Mouse (Mus musculus) embryonic facial prominence, embryonic 10.5 days (tissue): ENCODE measurements around the gene Rbfox1. TPM values are rescaled to one million over a fixed set of nuclear protein-coding genes. Genes with fewer than 3 reads are reported as not detected.

ENCODE experiments used
- DNase-seq: peaks from one replicate; pipeline ENCODE4 v3.0.0-alpha.2; 2017; ENCODE audit warnings: low spot score
- H3K27ac ChIP-seq: fragments of 300-500 bp; sonication (generic); replicated peaks from 2 replicates; pipeline ENCODE4 v1.5.1; 2016; ENCODE audit warnings: mild to moderate bottlenecking
- H3K27me3 ChIP-seq: fragments of 300-500 bp; sonication (generic); replicated peaks from 2 replicates; pipeline ENCODE4 v1.6.1; 2016; ENCODE audit warnings: low read depth, mild to moderate bottlenecking; ENCODE audit not compliant: poor library complexity, severe bottlenecking
- H3K36me3 ChIP-seq: fragments of 300-500 bp; sonication (generic); replicated peaks from 2 replicates; pipeline ENCODE4 v1.6.1; 2016; ENCODE audit warnings: mild to moderate bottlenecking, moderate library complexity
- H3K4me1 ChIP-seq: fragments of 300-500 bp; sonication (generic); 2 replicates; pipeline ENCODE4 v1.6.1; 2016
- H3K4me3 ChIP-seq: fragments of 300-500 bp; sonication (generic); 2 replicates; pipeline ENCODE4 v1.5.1; 2016; ENCODE audit warnings: mild to moderate bottlenecking, moderate library complexity
- H3K9me3 ChIP-seq: fragments of 300-500 bp; sonication (generic); 2 replicates; pipeline ENCODE4 v1.6.1; 2016; ENCODE audit warnings: mild to moderate bottlenecking
- WGBS: fragments of 180-500 bp; shearing (Covaris S2); methylation state at CpG from one replicate; pipeline ENCODE4 v1.1.7; 2016; 5-methylcytosine and 5-hydroxymethylcytosine counted together
- polyA plus RNA-seq: library from polyadenylated mRNA; unstranded; fragments of >200 nt; fragmentation: Nextera tagmentation; extraction: Ambion mirVana; gene quantifications from 2 replicates; pipeline ENCODE4 v1.2.1, GENCODE M21; 2016

Rbfox1 gene
- polyA plus RNA-seq, 1 experiment from 2014 or later: 2.3 TPM

GRCm38 (mm10) chr16:7374146-7374545, 1489.0 kb downstream of the Rbfox1 start:
- H3K36me3 ChIP-seq: no peaks in the 10 kb centered on the region
- WGBS: 75% methylated on average over 3 of the region's 3 CpGs

GRCm38 (mm10) chr16:7374674-7375073, 1489.5 kb downstream of the Rbfox1 start:
- Histone ChIP-seq H3K9me3 (no peaks in the 10 kb centered on the region), H3K4me3 (no peak overlapping the region), H3K27me3 (no peaks in the 10 kb centered on the region), H3K36me3 (no peaks in the 10 kb centered on the region), H3K4me1 (peaks cover 3% of the 10 kb centered on the region; the same call in 1 of the 2 replicates), H3K27ac (no peak overlapping the region)
- WGBS: 61% methylated on average over 2 of the region's 2 CpGs
- DNase-seq: no peak

More at GRCm38 (mm10) chr16:7374146-7374545, 1489.0 kb downstream of the Rbfox1 start:
- H3K27ac ChIP-seq: no peak overlapping the region
- DNase-seq: no peak
- no peak overlapping the region for H3K4me3 ChIP-seq
- H3K9me3 ChIP-seq: no peaks in the 10 kb centered on the region
- H3K27me3 ChIP-seq: no peaks in the 10 kb centered on the region
- peaks cover 3% of the 10 kb centered on the region; the same call in 1 of the 2 replicates for H3K4me1 ChIP-seq

- no peaks in the 10 kb centered on the region for H3K9me3 ChIP-seq
- H3K4me3 ChIP-seq: no peak overlapping the region
- no peaks in the 10 kb centered on the region for H3K27me3 ChIP-seq
- no peak for DNase-seq
- H3K4me1 ChIP-seq: no peaks in the 10 kb centered on the region
- no peaks in the 10 kb centered on the region for H3K36me3 ChIP-seq
- no peak overlapping the region for H3K27ac ChIP-seq
Observed at GRCm38 (mm10) chr16:7396101-7396500, 1510.9 kb downstream of the Rbfox1 start.

GRCm38 (mm10) chr16:7404766-7405492, 1519.8 kb downstream of the Rbfox1 start:
- Histone ChIP-seq H3K4me1 (peaks cover 15% of the 10 kb centered on the region), H3K9me3 (no peaks in the 10 kb centered on the region), H3K4me3 (no peak overlapping the region), H3K36me3 (no peaks in the 10 kb centered on the region), H3K27me3 (no peaks in the 10 kb centered on the region), H3K27ac (no peak overlapping the region)
- no peak for DNase-seq
- 31% methylated on average over 6 of the region's 6 CpGs for WGBS

- H3K36me3 ChIP-seq: no peaks in the 10 kb centered on the region
- H3K4me1 ChIP-seq: peaks cover 15% of the 10 kb centered on the region
- WGBS: 46% methylated on average over 12 of the region's 12 CpGs
- no peaks in the 10 kb centered on the region for H3K9me3 ChIP-seq
- no peaks in the 10 kb centered on the region for H3K27me3 ChIP-seq
- H3K4me3 ChIP-seq: no peak overlapping the region
- no peak overlapping the region; the same call in 1 of the 2 replicates for H3K27ac ChIP-seq
- peak; percentile 29 for DNase-seq
Observed at GRCm38 (mm10) chr16:7407862-7408640, 1522.9 kb downstream of the Rbfox1 start.

GRCm38 (mm10) chr16:7419655-7420281, 1534.6 kb downstream of the Rbfox1 start:
- Histone ChIP-seq H3K4me1 (peaks cover 8% of the 10 kb centered on the region), H3K36me3 (no peaks in the 10 kb centered on the region), H3K27ac (peak overlapping the region; percentile 72), H3K27me3 (no peaks in the 10 kb centered on the region), H3K9me3 (no peaks in the 10 kb centered on the region), H3K4me3 (no peak overlapping the region)
- WGBS: 41% methylated on average over 12 of the region's 12 CpGs
- DNase-seq: peak; percentile 13

- Histone ChIP-seq H3K9me3 (no peaks in the 10 kb centered on the region), H3K4me1 (no peaks in the 10 kb centered on the region), H3K27ac (no peak overlapping the region), H3K4me3 (no peak overlapping the region), H3K27me3 (no peaks in the 10 kb centered on the region), H3K36me3 (no peaks in the 10 kb centered on the region)
- 83% methylated on average over 3 of the region's 3 CpGs for WGBS
- DNase-seq: no peak
Observed at GRCm38 (mm10) chr16:7425386-7426089, 1540.4 kb downstream of the Rbfox1 start.

- WGBS: 95% methylated on average over 6 of the region's 6 CpGs
- Histone ChIP-seq H3K4me3 (no peak overlapping the region), H3K9me3 (no peaks in the 10 kb centered on the region), H3K27ac (no peak overlapping the region), H3K4me1 (no peaks in the 10 kb centered on the region), H3K27me3 (no peaks in the 10 kb centered on the region), H3K36me3 (no peaks in the 10 kb centered on the region)
- no peak for DNase-seq
Observed at GRCm38 (mm10) chr16:7433296-7433695, 1548.1 kb downstream of the Rbfox1 start.

GRCm38 (mm10) chr16:7446791-7447290, 1561.7 kb downstream of the Rbfox1 start:
- H3K27ac ChIP-seq: no peak overlapping the region
- no peaks in the 10 kb centered on the region for H3K36me3 ChIP-seq
- H3K27me3 ChIP-seq: no peaks in the 10 kb centered on the region
- 86% methylated on average over 1 of the region's 1 CpGs for WGBS
- H3K4me3 ChIP-seq: no peak overlapping the region
- no peaks in the 10 kb centered on the region for H3K9me3 ChIP-seq
- DNase-seq: no peak
- peaks cover 6% of the 10 kb centered on the region; the same call in 1 of the 2 replicates for H3K4me1 ChIP-seq

- peaks cover 6% of the 10 kb centered on the region; the same call in 1 of the 2 replicates for H3K4me1 ChIP-seq
- no peak overlapping the region for H3K4me3 ChIP-seq
- H3K9me3 ChIP-seq: no peaks in the 10 kb centered on the region
- no peaks in the 10 kb centered on the region for H3K27me3 ChIP-seq
- 73% methylated on average over 8 of the region's 8 CpGs for WGBS
- no peak for DNase-seq
- no peaks in the 10 kb centered on the region for H3K36me3 ChIP-seq
- no peak overlapping the region for H3K27ac ChIP-seq
Observed at GRCm38 (mm10) chr16:7447718-7448649, 1562.8 kb downstream of the Rbfox1 start.

GRCm38 (mm10) chr16:7451193-7451592, 1566.0 kb downstream of the Rbfox1 start:
- Histone ChIP-seq H3K4me1 (peaks cover 6% of the 10 kb centered on the region; the same call in 1 of the 2 replicates), H3K4me3 (no peak overlapping the region), H3K27ac (no peak overlapping the region), H3K27me3 (no peaks in the 10 kb centered on the region), H3K9me3 (no peaks in the 10 kb centered on the region), H3K36me3 (no peaks in the 10 kb centered on the region)
- no peak for DNase-seq
- WGBS: 94% methylated on average over 3 of the region's 3 CpGs
